Mouse (Mus musculus): ENCODE measurements around the gene Eno3. TPM values are rescaled to one million over a fixed set of nuclear protein-coding genes. Genes with fewer than 3 reads are reported as not detected.

Gene Eno3
- total RNA-seq, 2 experiments from 2014 or later = 7.3 to 8.8 TPM

- no peak for DNase-seq (ENCODE audit: low spot score in 2 of 2)
Observed at GRCm38 (mm10) chr11:70655571-70656455, 1.2 kb upstream of the Eno3 start.

- no peak for DNase-seq (ENCODE audit: low spot score in 2 of 2)
Observed at GRCm38 (mm10) chr11:70656456-70656927, 510 bp upstream of the Eno3 start.

- no peak for DNase-seq (ENCODE audit: low spot score in 2 of 2)
Observed at GRCm38 (mm10) chr11:70657573-70657972, 571 bp downstream of the Eno3 start.

GRCm38 (mm10) chr11:70657991-70658390, 989 bp downstream of the Eno3 start:
- no peak for DNase-seq (ENCODE audit: low spot score in 2 of 2)

- no peak for DNase-seq (ENCODE audit: low spot score in 2 of 2)
Observed at GRCm38 (mm10) chr11:70658521-70658920, 1.5 kb downstream of the Eno3 start.

GRCm38 (mm10) chr11:70658942-70659341, 1.9 kb downstream of the Eno3 start:
- no peak for DNase-seq (ENCODE audit: low spot score in 2 of 2)

GRCm38 (mm10) chr11:70660571-70660970, 3.6 kb downstream of the Eno3 start:
- no peak for DNase-seq (ENCODE audit: low spot score in 2 of 2)

- no peak for DNase-seq (ENCODE audit: low spot score in 2 of 2)
Observed at GRCm38 (mm10) chr11:70663101-70663500, 6.1 kb downstream of the Eno3 start.

- DNase-seq (ENCODE audit: low spot score in 2 of 2) = no peak
Observed at GRCm38 (mm10) chr11:70663957-70664356, 7.0 kb downstream of the Eno3 start.

- no peak for DNase-seq (ENCODE audit: low spot score in 2 of 2)
Observed at GRCm38 (mm10) chr11:70664741-70665140, 7.7 kb downstream of the Eno3 start.

GRCm38 (mm10) chr11:70666687-70667086, 9.7 kb downstream of the Eno3 start:
- no peak for DNase-seq (ENCODE audit: low spot score in 2 of 2)

- no peak for DNase-seq (ENCODE audit: low spot score in 2 of 2)
Observed at GRCm38 (mm10) chr11:70667271-70668150, 10.5 kb downstream of the Eno3 start.

GRCm38 (mm10) chr11:70668335-70668770, 11.4 kb downstream of the Eno3 start:
- DNase-seq (ENCODE audit: low spot score in 2 of 2) = peak; percentile 65 to 84

- peak; percentile 95 to 98 for DNase-seq (ENCODE audit: low spot score in 2 of 2)
Observed at GRCm38 (mm10) chr11:70668771-70669505, 11.9 kb downstream of the Eno3 start, which contains the start of gene Spag7. Gene Spag7, minus strand, starts transcription at chr11:70669416.

GRCm38 (mm10) chr11:70669582-70670345, 12.8 kb downstream of the Eno3 start:
- peak; percentile 41 to 48 for DNase-seq (ENCODE audit: low spot score in 2 of 2)

- peak in 1 of 2 experiments; percentile 20 for DNase-seq (ENCODE audit: low spot score in 2 of 2)
Observed at GRCm38 (mm10) chr11:70670483-70670882, 13.5 kb downstream of the Eno3 start.

GRCm38 (mm10) chr11:70671333-70672047, 14.5 kb downstream of the Eno3 start:
- DNase-seq (ENCODE audit: low spot score in 2 of 2) = no peak

- DNase-seq (ENCODE audit: low spot score in 2 of 2) = no peak
Observed at GRCm38 (mm10) chr11:70674014-70674413, 17.0 kb downstream of the Eno3 start.

GRCm38 (mm10) chr11:70674501-70674900, 17.5 kb downstream of the Eno3 start:
- no peak for DNase-seq (ENCODE audit: low spot score in 2 of 2)
